Mouse (Mus musculus) ovary, adult 18-20 months (tissue): Measurements from ENCODE around the gene Zfp831.
A peak's percentile ranks its signal among the peaks of the same experiment; 100 is the strongest.

Experiments used
- DNase-seq: peaks from one replicate; pipeline ENCODE4 v3.0.0; 2022; ENCODE audit warnings: low spot score, mixed read lengths

The Zfp831 gene

DNA sequence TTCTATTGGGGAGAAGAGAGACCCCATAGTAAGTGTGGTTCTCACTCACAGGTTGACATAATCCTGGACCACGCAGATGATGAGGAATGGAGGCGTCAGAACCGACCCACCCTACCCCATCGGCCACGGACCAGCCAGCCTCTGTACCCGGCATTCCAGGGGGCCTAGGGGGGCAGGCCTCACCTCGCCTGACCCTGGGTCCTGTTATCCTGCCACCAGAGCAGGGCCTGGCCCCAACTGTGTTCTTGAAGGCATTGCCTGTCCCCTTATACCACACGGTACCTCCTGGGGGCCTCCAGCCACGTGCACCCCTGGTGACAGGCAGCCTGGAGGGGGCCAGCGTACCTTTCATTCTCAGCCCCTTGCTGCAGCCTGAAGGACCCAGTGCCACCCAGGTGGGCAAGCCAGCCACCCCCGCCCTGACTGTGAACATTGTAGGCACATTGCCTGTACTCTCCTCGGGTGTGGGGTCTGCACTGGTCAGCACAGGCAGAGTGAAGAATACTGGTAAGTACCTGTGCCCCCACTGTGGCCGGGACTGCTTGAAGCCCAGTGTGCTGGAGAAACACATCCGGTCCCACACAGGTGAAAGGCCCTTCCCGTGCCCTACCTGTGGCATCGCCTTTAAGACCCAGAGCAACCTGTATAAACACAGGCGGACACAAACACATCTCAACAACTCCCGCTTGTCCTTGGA, at the start of gene Zfp831:
TSS of gene Zfp831 (plus strand) at position 87 of the 697 bp plus-strand sequence.
- DNase-seq = no peak

DNA sequence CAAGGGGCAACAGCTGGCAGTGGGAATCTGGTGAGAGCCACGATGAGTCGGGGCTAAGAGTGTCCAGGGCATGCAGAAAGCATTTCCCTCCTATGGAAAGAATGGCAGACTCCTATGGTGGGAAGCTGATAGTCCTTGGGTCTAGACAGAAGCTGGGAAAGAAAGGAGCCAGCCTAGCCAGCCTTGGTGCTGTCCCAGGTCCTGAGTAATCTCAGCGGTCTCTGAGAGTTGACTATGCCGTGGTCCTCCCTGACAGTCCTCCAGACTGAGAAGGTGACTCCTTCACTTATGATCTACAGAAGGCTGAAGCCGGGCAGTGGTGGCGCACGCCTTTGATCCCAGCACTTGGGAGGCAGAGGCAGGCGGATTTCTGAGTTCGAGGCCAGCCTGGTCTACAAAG, 48.4 kb upstream of the Zfp831 start:
- DNase-seq = no peak

DNA sequence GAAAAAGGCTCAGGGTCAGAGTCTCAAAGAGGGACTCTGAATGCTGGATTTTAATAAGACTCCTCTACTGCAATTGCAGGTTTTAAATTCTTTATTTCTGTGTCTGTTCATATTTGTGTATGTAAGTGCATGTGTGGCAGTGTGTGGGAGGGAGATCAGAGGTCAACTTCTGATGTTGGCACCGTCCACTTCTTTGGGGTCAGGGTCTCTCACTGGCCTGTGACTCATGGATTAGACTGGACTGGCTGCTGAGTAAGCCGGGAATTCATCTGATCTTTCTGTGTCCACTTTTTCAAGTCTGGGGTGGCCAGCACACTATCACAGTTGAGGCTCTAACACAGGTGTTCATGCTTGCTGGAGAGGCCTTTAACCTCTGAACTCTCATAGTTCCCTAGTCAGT, 47.7 kb upstream of the Zfp831 start:
- DNase-seq = no peak

DNA sequence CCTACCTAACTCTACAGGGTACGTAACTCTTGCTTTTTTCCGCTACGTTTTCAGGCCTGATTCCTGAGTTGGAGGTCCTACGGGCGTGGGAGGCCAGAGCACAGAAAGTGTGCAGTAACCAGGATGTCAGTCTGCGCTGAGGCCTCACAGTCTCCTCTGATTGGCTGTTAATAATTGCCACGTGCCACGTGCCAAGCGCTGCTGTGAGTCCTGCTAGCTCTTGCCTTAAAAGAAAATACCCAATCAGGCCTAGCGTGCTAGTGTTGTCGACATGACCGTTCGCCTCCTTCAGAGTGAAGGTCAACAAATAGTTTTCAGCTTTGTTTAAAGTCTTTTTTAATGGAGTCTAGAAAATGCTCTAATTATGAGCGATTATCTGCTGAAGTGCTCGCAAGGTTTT, 46.9 kb upstream of the Zfp831 start:
- no peak for DNase-seq

DNA sequence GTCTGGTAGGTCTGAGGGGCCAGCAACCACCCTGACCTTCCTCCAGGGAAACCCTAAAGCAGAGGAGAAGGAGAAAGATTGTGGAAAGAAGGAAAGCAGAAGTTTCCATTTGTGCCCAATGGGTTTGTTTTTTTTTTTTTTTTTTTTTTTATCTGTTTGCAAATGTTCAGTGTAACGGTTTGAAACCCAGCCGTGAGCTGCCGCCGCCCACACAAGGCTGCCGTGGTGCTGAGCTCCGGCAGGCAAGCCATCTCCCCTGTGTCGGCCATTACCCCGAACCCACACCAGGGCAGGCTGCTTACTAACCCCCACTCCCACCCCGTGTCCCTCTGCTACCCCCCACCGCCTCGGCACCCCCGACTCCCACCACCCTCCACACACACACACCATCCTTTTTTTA, 44.9 kb upstream of the Zfp831 start:
- DNase-seq = no peak

DNA sequence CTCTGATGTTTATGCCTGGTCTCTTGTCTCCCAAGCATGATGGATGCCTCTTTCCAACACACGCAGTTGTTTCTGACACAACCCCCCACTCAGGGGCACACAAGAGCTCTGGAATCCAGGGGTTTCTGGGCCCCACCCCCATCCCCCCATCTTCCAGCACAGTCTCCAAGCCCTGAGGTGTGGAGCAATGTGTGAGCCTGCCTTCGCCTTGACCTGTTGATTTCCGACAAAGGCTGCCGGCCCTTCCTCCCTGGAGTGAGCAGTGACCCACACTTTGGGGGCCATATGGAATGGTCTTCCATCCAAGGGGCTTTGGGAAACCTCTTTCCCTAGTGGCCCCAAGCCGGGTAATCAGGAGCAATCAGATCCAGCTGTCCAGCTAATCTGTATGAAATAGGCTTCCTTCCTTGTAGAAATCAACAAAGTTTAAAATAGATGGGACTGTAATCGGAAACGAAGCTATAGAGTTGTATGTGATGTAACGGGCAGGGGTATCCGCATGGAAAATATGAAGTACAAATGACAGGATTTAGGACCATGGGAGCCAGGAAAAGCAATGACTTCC, 44.2 kb upstream of the Zfp831 start:
- DNase-seq = no peak

DNA sequence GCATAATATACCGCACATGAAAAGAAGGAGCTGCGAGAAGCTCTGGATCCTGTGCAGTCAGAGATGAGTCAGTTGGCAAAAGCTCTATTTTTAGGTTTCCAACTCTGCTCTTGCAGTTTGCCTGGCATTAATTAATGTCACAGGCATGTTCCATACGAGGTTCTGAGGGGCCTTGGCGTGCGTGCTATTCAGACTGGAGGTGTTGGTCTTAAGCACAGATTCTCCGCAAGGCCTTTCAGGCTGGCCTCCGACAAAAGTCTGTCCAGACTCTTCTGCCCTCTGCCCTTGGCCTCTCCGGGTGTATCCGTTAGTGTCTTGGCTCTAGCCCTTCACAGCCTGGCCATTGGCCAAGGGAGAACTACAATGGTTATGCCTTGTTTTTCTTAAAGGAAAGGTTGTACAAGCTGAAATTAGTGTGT, 43.5 kb upstream of the Zfp831 start:
- peak; percentile 33 for DNase-seq

DNA sequence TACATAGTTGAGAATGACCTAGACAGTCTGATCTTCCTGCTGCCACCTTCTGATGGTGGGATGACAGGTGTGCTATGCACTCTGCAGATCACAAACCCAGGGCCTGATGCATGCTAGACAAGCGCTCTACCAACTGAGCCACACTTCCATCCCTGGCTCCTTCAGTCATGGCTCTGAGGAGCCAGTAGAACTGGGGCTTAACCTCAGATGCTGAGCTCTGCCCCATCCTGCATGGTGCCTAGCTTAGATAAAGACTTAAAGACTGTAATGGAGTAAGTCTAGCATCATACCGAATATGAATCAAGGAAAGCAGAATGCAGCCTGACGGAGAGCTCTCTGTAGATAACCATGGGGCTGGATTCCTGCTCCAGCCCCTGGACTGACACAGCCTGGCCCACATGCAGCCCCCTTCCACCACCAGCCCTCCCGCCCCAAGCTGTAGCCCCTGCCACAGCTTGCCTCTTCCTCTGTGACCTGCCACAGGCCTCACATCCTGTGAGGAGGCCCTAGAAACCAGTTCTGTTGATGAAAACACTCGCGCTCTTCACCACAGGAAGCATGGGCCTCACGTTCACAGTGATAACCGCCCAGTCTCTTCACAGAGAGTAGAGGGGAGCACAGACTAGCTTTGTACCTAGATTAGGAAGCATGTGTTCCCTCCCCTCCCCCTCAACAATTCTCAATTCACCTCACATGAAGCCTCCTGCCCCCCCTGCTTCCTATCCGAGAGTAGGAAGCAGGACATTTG, 41.2 kb upstream of the Zfp831 start:
- DNase-seq = no peak

DNA sequence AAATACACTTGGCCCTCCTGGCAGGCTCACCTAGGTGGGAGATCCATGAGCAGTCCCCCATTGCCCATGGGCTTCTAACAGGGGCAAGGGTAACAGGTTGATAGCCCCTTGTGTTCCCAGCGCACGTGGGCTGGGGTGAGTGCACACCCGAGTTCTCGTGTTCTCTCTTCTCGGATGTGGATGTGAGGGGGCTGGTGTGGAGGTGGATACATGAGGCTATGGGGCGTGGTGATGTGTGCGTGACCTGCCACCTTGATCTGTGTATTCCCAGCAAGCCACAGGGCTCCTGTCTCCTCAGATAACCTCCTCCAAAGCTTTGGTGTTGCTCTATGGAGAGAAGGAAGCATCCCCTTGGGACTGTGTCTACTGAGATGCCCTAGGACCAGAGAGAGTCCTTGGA, 40.0 kb upstream of the Zfp831 start:
- no peak for DNase-seq

DNA sequence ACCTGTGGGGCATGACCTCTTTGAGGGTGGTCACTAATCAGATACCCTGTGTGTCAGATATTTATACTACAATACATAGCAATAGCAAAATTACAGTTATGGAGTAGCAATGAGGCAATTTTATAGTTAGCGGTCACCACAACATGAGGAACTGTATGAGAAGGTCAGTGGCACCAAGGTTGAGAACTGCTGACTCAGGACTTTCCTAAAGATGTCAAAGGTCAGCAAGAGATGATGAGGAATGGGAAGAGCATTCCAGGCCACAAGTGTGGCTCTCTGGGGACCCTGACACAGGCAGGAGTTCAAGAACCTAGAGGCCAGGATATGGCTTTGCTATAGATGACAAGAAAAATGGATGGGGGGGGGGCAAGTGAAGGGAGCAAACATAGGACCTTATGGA, 38.3 kb upstream of the Zfp831 start:
- DNase-seq = no peak

DNA sequence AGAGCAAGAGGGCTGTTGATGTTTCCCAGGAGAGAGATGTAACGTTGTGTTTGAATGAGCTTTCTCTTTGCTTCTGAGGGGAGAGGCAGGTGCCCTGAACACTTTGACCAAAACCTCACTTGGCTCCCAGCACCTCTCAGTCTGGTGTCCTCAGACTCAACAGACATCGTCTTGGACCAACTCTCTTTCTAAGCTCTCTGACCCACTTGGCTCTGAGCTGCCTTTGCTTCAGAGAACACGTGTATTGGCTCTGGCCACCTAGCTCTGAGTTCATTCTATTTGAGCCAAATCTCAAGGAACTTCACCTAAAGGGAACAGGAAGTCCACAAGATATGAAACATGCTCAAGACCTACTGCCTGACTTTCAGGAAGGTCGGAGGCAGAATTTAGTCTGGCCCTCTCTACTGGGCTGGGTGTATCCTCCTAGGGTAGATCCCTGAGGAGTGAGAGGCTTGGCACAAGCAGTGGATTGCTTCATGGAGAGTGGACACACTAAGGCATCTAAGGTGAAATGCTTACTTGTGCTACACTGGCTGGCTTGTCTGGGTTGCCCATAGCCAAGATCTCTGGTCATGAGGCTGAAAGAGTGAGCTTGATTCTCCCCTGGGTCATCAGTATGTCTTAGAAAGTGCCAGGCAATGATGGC, 37.8 kb upstream of the Zfp831 start:
- no peak for DNase-seq

DNA sequence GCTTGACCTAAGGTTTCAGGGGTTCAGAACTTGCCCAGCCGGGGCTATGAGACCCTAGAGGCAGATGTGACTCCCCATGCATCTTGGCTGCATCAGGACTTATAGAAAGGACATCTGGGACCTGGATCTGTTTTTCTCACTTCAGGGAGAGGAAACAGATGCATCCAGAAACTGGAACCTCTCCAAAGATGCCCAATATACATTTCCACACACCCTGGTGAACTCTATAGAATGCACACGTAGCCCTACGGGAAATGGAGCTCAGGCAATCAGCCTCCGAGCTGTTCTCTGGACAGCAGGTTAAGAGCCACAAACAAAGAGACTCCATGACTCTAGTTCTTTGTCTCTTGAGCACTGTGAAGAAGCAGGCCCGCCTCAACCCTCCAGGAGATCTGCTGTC, 37.0 kb upstream of the Zfp831 start:
- no peak for DNase-seq

DNA sequence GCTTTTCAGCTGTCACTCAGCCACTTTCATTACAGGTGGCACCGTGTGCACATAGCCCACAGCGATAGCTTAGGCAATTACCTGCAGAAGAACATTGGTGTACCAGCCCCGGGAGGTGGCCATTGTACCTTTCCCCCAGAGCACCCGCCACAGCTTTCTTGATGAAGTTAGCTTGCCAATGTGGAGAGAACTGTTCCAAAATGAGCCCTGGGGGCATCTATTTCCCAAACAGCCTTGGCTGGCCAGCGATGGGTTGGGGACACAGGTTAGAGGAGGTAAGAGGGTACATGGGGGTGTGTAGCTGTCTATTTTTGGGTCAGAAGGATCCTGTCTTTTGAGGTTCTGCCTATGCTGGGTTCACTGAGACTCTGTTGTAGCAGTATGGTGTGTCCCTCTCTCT, 33.4 kb upstream of the Zfp831 start:
- DNase-seq = no peak

DNA sequence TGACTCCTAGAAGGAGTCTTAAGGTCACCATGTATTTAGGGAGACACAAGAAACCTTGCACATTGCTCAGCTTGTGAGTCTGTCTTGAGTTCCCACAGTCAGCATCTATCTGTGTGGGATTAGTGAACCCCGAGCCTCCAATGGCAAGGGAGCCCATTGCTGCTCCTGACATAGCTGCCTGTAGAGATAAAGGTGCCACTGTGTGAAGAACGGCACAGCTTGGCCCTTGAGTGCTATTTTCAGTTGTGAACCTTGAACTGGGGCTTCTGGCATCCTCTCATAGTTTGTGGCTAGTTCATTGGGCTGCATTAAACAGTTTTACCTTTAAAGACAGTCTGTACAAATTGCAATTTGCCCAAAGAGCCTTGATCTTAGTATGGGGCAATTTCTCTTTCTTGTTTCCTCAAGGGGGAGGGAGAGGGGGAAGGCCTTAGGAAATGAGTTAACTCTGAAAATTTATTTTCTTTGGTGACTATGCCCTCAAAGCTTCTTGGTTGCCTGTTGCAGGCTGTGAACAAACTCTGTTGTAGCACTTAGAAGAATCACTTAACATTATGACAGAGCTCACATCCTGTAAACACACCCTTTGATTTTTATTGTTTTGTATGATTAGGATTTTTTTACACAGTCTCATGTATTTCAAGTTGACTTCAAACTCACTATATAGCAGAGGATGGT, 30.8 kb upstream of the Zfp831 start:
- no peak for DNase-seq

DNA sequence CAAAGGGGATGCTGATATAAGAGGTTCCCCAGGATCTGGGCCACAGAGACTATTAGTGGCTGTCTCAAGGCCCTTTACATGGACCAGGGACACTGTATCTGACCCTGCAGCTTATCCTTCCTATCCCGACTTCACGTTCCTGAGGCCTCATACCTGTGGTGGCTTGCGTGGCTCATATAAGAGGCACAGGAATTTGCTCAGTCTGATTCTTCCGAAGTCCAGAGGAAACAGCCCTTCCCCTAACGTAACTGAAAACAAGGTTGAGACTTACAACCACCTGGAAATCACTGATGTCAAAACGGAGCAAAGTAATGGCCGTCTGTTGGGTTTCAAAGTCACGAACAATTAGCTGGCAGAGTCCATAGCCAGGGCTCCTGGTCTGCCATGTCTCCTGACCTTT, 30.1 kb upstream of the Zfp831 start:
- DNase-seq = no peak

DNA sequence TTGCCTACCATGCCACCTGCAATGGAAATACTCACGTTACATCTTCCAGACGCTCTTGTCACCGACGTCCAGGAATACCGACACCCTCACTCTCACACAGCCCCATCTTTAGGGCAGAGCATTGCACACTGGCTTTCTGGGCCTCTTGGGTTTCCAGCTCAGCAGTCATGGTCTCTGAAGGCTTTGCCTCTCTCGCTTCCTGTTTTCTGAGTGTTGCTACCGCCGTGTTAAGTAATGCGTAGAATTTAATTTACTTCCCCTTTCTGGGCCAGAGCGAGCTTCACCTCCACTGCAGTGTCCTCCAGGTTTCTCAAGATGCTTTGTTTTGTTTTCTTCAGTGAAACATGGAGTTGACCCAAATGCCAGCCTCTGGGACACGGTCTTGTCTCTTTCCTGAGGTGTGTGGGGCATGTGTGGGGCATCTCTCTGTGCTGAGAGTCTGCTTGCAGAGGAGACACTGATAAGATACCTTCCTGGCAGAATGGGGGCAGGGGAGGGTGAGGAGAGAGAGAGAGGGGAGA, 29.4 kb upstream of the Zfp831 start:
- DNase-seq = no peak

DNA sequence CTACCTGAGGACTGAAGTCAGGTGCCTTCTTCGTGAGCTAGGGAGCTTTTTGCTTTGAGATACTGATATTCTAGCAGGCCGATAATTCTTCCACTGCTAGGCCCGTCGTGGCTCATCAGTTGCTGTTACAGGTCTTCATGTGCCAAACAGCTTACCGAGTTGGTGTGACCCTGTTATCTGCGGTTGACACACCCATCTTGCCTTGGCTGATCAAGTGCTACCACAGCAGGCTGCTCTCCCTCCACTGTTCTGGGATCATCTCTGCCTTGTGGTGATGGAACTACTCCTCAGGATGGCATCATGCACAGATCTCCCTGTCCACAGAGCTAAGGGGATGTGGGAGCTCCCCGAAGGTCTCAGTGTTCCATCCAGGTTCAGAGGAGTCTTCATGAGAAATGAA, 21.5 kb upstream of the Zfp831 start:
- no peak for DNase-seq

DNA sequence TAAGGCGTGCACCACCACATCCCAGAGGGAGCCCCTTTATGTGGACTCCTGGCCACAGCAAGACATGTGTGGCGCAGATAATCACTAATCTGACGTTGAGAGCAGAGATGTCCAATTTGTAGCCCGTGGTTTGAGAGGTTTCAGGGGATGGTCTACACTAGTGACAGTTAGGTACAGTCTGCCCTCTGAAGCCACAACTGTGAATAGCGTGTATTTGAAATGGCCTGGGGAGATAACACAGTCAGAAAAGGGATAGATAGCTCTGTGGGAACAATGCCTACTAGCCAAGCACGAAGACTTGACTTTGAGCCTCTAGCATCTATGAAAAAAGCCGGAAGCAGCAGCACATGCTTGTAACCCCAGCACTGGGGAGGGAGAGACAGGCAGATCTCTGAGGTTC, 18.9 kb upstream of the Zfp831 start:
- no peak for DNase-seq

DNA sequence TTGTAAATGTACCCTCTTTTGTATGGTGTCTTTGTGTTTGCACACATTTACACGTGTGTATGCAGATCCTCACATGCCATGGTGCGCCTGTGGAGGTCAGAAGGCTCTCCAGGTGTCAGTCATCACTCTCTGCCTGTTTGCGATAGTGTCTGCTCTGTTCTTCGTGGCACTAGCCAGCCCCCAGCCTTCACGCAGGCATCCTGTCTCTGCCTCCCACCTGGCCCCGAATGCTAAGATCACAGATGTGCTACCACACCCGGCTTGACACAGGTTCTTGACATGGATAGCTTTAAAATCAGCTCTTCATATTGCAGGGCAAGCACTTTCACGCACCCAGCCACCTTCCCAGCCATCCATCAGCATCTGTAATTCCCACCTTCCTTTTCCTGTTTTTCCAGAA, 16.3 kb upstream of the Zfp831 start:
- no peak for DNase-seq

DNA sequence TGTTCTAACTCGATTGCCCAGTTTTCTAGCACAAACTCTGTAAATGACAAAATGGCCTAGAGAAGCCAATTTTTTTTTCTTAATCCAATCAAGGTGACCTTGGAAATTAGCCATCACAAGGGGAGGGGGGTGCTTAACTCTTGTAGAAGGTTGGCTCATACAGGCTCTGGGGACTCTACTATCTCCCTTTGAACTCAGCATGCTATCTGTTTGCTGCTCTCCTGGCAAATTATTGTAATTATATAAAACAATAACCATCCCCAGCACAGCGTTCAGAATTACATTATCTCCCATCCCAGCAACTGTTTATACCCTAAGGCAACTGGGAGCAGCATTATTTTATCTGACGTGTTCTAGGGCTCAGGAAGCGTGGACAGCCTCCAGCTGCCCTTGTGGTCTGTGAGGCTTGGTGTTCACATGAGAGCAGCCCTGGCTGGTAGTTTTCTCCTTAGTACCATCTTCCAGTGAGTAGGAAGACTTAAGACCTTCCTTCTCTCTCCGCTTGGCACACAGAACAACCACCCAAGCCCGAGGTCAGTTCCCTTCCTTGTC, 14.0 kb upstream of the Zfp831 start:
- DNase-seq = no peak

DNA sequence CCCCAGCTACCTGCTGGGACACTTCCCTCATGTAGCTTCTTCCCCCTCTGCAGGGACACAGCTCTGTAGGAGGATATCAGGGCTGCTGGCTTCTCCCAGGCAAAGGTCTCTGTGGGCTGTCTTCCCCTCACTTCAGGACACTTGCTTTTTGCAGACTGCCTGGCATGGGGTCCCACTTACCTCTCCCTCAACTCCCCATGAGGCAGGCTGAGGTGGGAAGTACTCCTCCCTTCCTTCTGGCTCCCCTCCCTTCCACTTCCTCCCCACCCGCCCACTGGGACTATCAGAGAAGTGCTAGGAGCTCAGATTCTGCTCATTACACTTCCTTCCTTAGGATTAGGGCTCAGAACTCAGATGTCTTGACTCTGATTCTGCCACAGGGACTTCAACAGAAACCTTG, 6.6 kb upstream of the Zfp831 start:
- DNase-seq = no peak

DNA sequence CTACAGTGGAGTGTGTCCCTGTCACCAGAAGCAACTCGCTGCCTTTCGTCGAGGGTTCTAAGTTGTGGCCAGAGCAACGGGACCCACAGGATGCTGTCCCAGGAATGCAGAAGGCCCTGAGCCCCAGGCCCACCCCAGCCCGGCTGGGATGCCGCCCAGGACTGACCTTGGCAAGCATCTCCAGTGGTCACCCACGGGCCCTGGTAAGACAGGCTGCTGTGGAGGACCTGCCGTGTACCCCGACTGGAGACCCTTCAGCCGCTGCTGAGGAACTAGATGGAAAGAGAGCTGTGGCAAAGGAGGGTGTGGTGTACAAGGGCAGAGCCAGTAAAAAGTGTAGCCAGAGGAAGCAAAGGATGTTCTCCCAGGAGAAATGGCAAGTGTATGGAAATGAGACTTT, 1.6 kb downstream of the Zfp831 start:
- DNase-seq = no peak
